Mouse (Mus musculus): ENCODE data around the gene Ubtd2. TPM values are rescaled to one million over a fixed set of nuclear protein-coding genes. Genes with fewer than 3 reads are reported as not detected.

Ubtd2 gene
- polyA plus RNA-seq, 1 experiment from 2014 or later = 82.0 TPM

DNA sequence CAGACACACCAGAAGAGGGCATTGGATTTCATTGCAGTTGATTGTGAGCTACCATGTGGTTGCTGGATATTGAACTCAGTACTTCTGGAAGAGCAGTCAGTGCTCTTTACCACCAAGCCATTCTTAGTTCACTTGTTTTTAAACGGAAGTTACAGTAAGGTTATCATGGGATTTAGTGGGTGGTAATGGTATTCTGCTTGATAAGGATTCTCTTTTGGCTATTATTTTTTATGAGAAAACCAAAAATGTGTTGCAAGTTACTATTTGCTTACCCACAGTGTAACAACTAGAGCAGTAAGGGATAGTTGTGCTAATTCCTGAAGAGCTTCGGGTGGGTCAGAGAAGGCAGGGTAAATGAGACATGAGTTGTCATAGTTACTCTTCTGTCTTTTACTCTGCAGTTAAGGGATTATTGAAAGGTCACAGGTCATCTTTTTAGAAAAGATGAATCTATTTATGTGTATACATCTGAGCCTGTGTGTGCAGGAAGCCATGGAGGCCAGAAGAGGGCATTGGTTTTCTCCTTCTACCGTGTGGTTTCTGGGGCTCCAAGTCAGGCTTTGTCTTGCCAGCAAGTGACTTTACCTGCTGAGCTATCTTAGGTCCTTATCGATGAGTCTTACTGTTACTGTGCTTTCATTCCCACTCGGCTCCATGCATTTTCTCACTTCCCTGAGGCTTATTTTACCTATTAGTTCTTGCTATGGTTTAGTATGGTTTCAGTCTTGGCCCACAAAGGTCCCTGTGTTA is 20.5 kb downstream of the Ubtd2 start:
- Histone ChIP-seq H3K9me3 (replicated peaks) (no peaks in the 10 kb centered on the region), H3K27me3 (ENCODE audit: low read depth, poor library complexity, severe bottlenecking) (no peaks in the 10 kb centered on the region), H3K27ac (no peak overlapping the region), H3K36me3 (no peaks in the 10 kb centered on the region), H3K4me1 (no peaks in the 10 kb centered on the region), H3K4me3 (no peak overlapping the region)
- WGBS = 86% methylated on average over 5 of the region's 5 CpGs
- no peak for DNase-seq (ENCODE audit: low spot score)

GRCm38 (mm10) chr11:32481525-32481924 is 26.4 kb downstream of the Ubtd2 start:
- no peak for DNase-seq (ENCODE audit: low spot score)
- Histone ChIP-seq H3K27ac (no peak overlapping the region), H3K4me3 (no peak overlapping the region), H3K4me1 (peaks cover 12% of the 10 kb centered on the region; the same call in 1 of the 2 replicates), H3K9me3 (replicated peaks) (no peaks in the 10 kb centered on the region), H3K27me3 (ENCODE audit: low read depth, poor library complexity, severe bottlenecking) (no peaks in the 10 kb centered on the region), H3K36me3 (no peaks in the 10 kb centered on the region)
- 76% methylated on average over 2 of the region's 2 CpGs for WGBS

DNA sequence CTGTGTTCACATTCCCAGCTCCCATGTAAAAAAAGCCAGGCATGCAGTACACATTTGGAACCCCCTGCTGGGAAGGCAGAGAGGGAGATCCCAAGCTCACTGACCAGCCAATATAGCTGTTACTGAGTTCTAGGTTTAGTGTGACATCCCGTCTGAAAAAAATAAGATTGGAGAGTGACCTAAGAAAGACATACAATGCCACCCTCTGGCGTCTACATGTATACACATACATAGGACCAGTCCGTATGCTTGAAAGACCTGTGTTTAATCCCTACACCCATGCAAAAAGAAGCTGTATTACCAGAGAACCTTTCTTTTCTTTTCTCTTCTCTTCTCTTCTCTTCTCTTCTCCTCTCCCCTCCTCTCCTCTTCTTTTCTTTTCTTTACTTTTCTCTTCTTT is 30.1 kb downstream of the Ubtd2 start:
- Histone ChIP-seq H3K27ac (no peak overlapping the region), H3K4me1 (peaks cover 16% of the 10 kb centered on the region; the same call in 1 of the 2 replicates), H3K9me3 (replicated peaks) (no peaks in the 10 kb centered on the region), H3K27me3 (ENCODE audit: low read depth, poor library complexity, severe bottlenecking) (no peaks in the 10 kb centered on the region), H3K4me3 (no peak overlapping the region), H3K36me3 (peaks cover 5% of the 10 kb centered on the region)
- no peak for DNase-seq (ENCODE audit: low spot score)
- WGBS = 73% methylated on average over 3 of the region's 3 CpGs

DNA sequence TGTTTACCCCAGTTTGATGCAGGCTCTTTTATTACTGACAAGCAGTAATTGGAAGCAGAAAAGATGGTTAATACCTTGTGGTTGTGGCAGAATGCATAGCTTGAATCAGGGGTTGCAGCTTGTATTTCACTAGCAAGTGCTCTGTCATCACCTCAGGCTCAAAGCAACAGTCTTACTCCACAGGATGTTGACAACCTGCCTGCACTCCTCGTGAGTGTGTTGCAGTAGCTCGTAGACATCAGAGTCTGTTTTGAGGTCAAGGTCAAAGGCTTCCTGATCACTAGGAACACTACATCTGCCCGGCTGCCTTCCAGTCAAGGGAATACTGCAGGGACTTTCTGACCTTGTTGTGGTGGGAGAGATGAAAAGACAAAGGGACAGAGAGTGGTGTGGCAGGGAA is 31.5 kb downstream of the Ubtd2 start:
- WGBS = 45% methylated on average over 3 of the region's 3 CpGs
- H3K27ac ChIP-seq = no peak overlapping the region
- H3K36me3 ChIP-seq = peaks cover 5% of the 10 kb centered on the region
- no peak overlapping the region for H3K4me3 ChIP-seq
- peaks cover 16% of the 10 kb centered on the region; the same call in 1 of the 2 replicates for H3K4me1 ChIP-seq
- H3K27me3 ChIP-seq (ENCODE audit: low read depth, poor library complexity, severe bottlenecking) = no peaks in the 10 kb centered on the region
- DNase-seq (ENCODE audit: low spot score) = no peak
- H3K9me3 ChIP-seq (replicated peaks) = no peaks in the 10 kb centered on the region

DNA sequence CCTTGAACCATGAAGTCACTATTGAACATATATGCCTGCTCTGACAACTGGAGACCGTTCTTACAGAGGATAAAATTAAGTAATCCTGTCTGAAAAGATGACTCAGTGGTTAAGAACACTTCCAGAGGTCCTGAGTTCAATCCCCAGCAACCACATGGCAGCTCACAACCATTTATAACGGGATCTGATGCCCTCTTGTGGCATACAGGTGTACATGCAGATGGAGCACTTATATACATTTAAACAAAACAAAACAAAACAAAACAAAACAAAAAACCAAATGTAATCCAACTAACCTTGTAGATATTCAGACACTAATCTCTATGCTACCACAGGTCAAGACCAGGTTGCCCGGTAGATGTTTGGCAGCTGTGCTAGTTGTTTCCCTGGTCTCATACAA is 32.3 kb downstream of the Ubtd2 start:
- Histone ChIP-seq H3K27me3 (ENCODE audit: low read depth, poor library complexity, severe bottlenecking) (no peaks in the 10 kb centered on the region), H3K9me3 (replicated peaks) (no peaks in the 10 kb centered on the region), H3K36me3 (peaks cover 5% of the 10 kb centered on the region), H3K27ac (no peak overlapping the region), H3K4me3 (no peak overlapping the region), H3K4me1 (peaks cover 9% of the 10 kb centered on the region; the same call in 1 of the 2 replicates)
- no peak for DNase-seq (ENCODE audit: low spot score)
- WGBS = 93% methylated on average over 3 of the region's 3 CpGs

DNA sequence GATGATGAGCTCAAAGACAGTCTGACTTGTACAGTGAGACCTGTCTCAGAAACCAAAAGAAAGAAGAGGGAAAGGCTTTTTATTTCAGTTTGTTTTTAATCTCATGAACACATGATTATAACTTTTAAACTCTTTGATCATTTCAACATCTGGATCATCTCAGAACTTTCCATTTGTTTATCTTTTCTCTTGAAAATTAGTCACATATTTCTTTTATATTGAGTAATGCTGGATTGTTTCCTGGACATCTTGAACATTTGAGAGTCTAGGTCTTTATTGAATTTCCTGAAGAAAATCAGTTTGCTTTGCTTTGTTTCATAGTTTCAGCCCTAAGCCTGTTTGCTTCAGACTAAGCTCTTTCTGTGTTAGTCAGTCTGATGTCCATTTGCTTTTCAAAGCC is 33.2 kb downstream of the Ubtd2 start:
- no peak for DNase-seq (ENCODE audit: low spot score)
- H3K27ac ChIP-seq = no peak overlapping the region
- peaks cover 5% of the 10 kb centered on the region for H3K36me3 ChIP-seq
- no peaks in the 10 kb centered on the region for H3K9me3 ChIP-seq (replicated peaks)
- H3K27me3 ChIP-seq (ENCODE audit: low read depth, poor library complexity, severe bottlenecking) = no peaks in the 10 kb centered on the region
- H3K4me1 ChIP-seq = 0 out of 2 replicates have a peak, but pooled peaks cover 8% of the 10 kb centered on the region
- no peak overlapping the region for H3K4me3 ChIP-seq

- Histone ChIP-seq H3K4me3 (no peak overlapping the region), H3K36me3 (peaks cover 5% of the 10 kb centered on the region), H3K9me3 (replicated peaks) (no peaks in the 10 kb centered on the region), H3K4me1 (0 out of 2 replicates have a peak, but pooled peaks cover 8% of the 10 kb centered on the region), H3K27ac (no peak overlapping the region), H3K27me3 (ENCODE audit: low read depth, poor library complexity, severe bottlenecking) (no peaks in the 10 kb centered on the region)
- WGBS = 87% methylated on average over 5 of the region's 5 CpGs
- DNase-seq (ENCODE audit: low spot score) = no peak
Measured at GRCm38 (mm10) chr11:32488808-32489670, 33.9 kb downstream of the Ubtd2 start.

DNA sequence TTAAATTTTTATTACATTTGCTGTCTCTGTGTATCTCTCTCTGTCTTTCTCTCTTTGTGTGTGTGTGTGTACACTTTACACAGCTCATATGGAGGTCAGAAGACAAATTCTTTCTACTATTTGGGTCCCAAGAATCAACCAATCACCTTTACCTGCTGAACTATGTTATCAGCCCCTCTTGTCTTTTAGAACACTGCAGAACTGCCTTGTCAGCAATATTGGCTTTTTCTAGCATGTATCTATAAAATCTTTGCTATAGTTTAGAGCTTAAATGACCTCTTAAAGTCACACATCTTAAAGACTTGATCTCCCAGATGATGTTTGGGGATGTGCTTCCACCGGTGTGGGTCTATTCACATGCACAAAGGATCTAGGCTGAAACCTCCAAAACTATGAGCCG is 35.9 kb downstream of the Ubtd2 start:
- Histone ChIP-seq H3K27ac (no peak overlapping the region), H3K27me3 (ENCODE audit: low read depth, poor library complexity, severe bottlenecking) (no peaks in the 10 kb centered on the region), H3K4me3 (no peak overlapping the region), H3K9me3 (replicated peaks) (no peaks in the 10 kb centered on the region), H3K36me3 (peaks cover 5% of the 10 kb centered on the region), H3K4me1 (0 out of 2 replicates have a peak, but pooled peaks cover 8% of the 10 kb centered on the region)
- WGBS = 95% methylated on average over 2 of the region's 2 CpGs
- no peak for DNase-seq (ENCODE audit: low spot score)

GRCm38 (mm10) chr11:32493312-32493711 is 38.1 kb downstream of the Ubtd2 start:
- Histone ChIP-seq H3K4me1 (no peaks in the 10 kb centered on the region), H3K27me3 (ENCODE audit: low read depth, poor library complexity, severe bottlenecking) (no peaks in the 10 kb centered on the region), H3K36me3 (no peaks in the 10 kb centered on the region), H3K9me3 (replicated peaks) (no peaks in the 10 kb centered on the region), H3K27ac (no peak overlapping the region), H3K4me3 (no peak overlapping the region)
- no peak for DNase-seq (ENCODE audit: low spot score)

DNA sequence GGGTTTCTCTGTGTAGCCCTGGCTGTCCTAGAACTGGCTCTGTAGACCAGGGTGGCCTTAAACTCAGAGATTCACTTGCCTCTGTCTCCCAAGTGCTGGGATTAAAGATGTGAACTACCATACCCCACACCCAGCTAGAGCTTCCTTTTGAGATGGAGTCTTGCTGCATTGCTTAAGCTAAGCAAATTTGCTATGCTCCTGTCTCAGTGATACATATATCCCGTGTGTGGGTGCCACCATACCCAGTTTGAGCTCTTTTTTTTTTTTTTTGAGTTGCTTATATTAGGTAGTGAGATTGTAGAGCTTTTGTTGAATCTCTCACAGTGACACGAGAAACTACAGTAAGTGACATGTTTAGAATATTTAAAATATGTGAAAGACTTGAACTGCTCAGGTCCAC is 40.1 kb downstream of the Ubtd2 start:
- WGBS = 93% methylated on average over 2 of the region's 2 CpGs
- Histone ChIP-seq H3K9me3 (replicated peaks) (no peaks in the 10 kb centered on the region), H3K27ac (no peak overlapping the region), H3K4me3 (no peak overlapping the region), H3K36me3 (peaks cover 13% of the 10 kb centered on the region), H3K27me3 (ENCODE audit: low read depth, poor library complexity, severe bottlenecking) (no peaks in the 10 kb centered on the region), H3K4me1 (no peaks in the 10 kb centered on the region)
- no peak for DNase-seq (ENCODE audit: low spot score)

GRCm38 (mm10) chr11:32498757-32499535 is 43.8 kb downstream of the Ubtd2 start:
- Histone ChIP-seq H3K27ac (no peak overlapping the region), H3K27me3 (ENCODE audit: low read depth, poor library complexity, severe bottlenecking) (no peaks in the 10 kb centered on the region), H3K36me3 (peaks cover 46% of the 10 kb centered on the region), H3K4me3 (no peak overlapping the region), H3K4me1 (no peaks in the 10 kb centered on the region), H3K9me3 (replicated peaks) (no peaks in the 10 kb centered on the region)
- no peak for DNase-seq (ENCODE audit: low spot score)
- WGBS = 94% methylated on average over 7 of the region's 7 CpGs

DNA sequence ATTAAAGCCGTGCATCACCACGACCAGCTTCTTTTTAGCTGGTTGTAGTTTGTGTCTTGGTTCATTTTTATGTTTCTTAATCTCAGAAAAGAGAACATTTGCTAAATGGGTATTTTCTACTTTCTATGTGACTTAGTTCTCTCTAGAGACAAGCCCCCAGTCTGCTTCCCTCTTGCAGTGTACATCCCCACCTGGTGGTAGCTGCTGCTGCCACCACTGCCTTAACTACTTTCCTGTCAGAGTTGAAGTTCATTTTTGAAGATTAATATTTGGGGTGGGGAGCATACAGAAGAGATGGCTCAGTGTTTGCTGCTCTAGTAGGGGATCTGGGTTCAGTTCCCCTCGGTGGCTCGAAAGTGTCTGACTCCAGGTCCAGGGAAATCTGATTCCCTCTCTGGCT is 44.8 kb downstream of the Ubtd2 start:
- WGBS = 96% methylated on average over 4 of the region's 4 CpGs
- Histone ChIP-seq H3K4me3 (no peak overlapping the region), H3K27me3 (ENCODE audit: low read depth, poor library complexity, severe bottlenecking) (no peaks in the 10 kb centered on the region), H3K36me3 (peaks cover 47% of the 10 kb centered on the region), H3K27ac (no peak overlapping the region), H3K4me1 (no peaks in the 10 kb centered on the region), H3K9me3 (replicated peaks) (no peaks in the 10 kb centered on the region)
- DNase-seq (ENCODE audit: low spot score) = no peak

- H3K27ac ChIP-seq = no peak overlapping the region
- H3K27me3 ChIP-seq (ENCODE audit: low read depth, poor library complexity, severe bottlenecking) = no peaks in the 10 kb centered on the region
- no peak for DNase-seq (ENCODE audit: low spot score)
- WGBS = 89% methylated on average over 2 of the region's 2 CpGs
- H3K36me3 ChIP-seq = peaks cover 47% of the 10 kb centered on the region
- H3K4me3 ChIP-seq = no peak overlapping the region
- no peaks in the 10 kb centered on the region for H3K9me3 ChIP-seq (replicated peaks)
- no peaks in the 10 kb centered on the region for H3K4me1 ChIP-seq
Measured at GRCm38 (mm10) chr11:32503711-32504110, 48.5 kb downstream of the Ubtd2 start.
